Mouse (Mus musculus): ENCODE data around the gene Wdfy3.

DNA sequence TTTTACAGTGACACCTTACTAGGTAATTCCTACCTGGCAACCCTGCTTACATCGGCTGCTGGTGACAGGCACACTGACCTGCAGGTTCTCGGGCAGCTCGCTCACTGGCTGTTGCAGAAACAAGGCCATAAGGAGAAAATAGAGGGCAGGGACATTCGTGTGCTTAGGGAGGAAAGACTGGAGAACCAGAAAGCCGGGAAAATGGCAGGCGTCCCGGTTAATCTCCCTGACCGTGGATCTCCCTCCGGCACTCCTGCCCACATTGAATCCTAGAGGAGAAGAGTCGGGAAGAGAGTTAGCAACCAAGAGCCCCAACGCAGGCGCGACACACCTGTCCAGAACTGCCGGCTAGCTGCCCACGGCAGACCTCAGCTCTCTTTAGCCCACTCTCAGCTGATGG is 169.7 kb downstream of the Wdfy3 start:
- no peak for TF ChIP-seq CHD2 (IDR thresholded peaks at IDR 0.05; ENCODE audit: low read depth, low read length)
- TF ChIP-seq MAFK (IDR thresholded peaks at IDR 0.05; ENCODE audit: insufficient read depth, low read depth, low read length), result no peak
- TF ChIP-seq ZC3H11A (IDR thresholded peaks at IDR 0.05; ENCODE audit: borderline replicate concordance, low read depth, low read length), result no peak
- TF ChIP-seq HCFC1 (IDR thresholded peaks at IDR 0.05; ENCODE audit: borderline replicate concordance, insufficient read depth, low read length), result no peak
- TF ChIP-seq ZNF384 (IDR thresholded peaks at IDR 0.05; ENCODE audit: low read depth, low read length), result no peak
